Mouse (Mus musculus) kidney, embryonic 16.5 days (tissue): ENCODE results near the gene Lrrc8e. TPM values are rescaled to one million over a fixed set of nuclear protein-coding genes. Genes with fewer than 3 reads are reported as not detected.

Source experiments
- ATAC-seq: fragments of 200-750 bp; cut with Nextera tagmentation; 2 replicates; pipeline ENCODE4 v1.8.0; 2017; ENCODE audit warnings: moderate TSS enrichment; ENCODE audit not compliant: low FRiP score, low TSS enrichment
- H3K27ac ChIP-seq: fragments of 300-500 bp; sonication (generic); 2 replicates; pipeline ENCODE4 v1.5.1; 2014; ENCODE audit warnings: low read length
- H3K27me3 ChIP-seq: fragments of 300-500 bp; sonication (generic); 2 replicates; pipeline ENCODE4 v1.6.1; 2014; ENCODE audit warnings: low read length, control low read depth, mixed read lengths; ENCODE audit not compliant: insufficient read depth
- H3K36me3 ChIP-seq: fragments of 300-500 bp; sonication (generic); 2 replicates; pipeline ENCODE4 v1.6.1; 2014; ENCODE audit warnings: low read length, control low read depth, mixed read lengths; ENCODE audit not compliant: insufficient read depth
- H3K4me1 ChIP-seq: fragments of 300-500 bp; sonication (generic); 2 replicates; pipeline ENCODE4 v1.6.1; 2014; ENCODE audit warnings: low read length, control low read depth, mixed read lengths; ENCODE audit not compliant: insufficient read depth
- H3K4me2 ChIP-seq: fragments of 300-500 bp; sonication (generic); replicated peaks from 2 replicates; pipeline ENCODE4 v1.6.1; 2014; ENCODE audit warnings: low read depth, low read length
- H3K4me3 ChIP-seq: fragments of 300-500 bp; sonication (generic); 2 replicates; pipeline ENCODE4 v1.5.1; 2014; ENCODE audit warnings: mild to moderate bottlenecking, low read length
- H3K9ac ChIP-seq: fragments of 300-500 bp; sonication (generic); replicated peaks from 2 replicates; pipeline ENCODE4 v1.6.1; 2014; ENCODE audit warnings: low read length
- H3K9me3 ChIP-seq: fragments of 300-500 bp; sonication (generic); 2 replicates; pipeline ENCODE4 v1.6.1; 2016; ENCODE audit warnings: low read length, control low read depth
- WGBS: fragments of 180-500 bp; shearing (Covaris S2); extraction: QIAGEN DNeasy Blood & Tissue Kit; methylation state at CpG from one replicate; pipeline ENCODE4 v1.1.7; 2014; 5-methylcytosine and 5-hydroxymethylcytosine counted together
- polyA plus RNA-seq: library from polyadenylated mRNA; unstranded; fragments of >200 nt; fragmentation: Nextera tagmentation; extraction: Ambion mirVana; gene quantifications from 2 replicates; pipeline ENCODE4 v1.2.1, GENCODE M21; 2015

The Lrrc8e gene
- 1.4 and 1.6 TPM in 2 replicates for polyA plus RNA-seq

DNA sequence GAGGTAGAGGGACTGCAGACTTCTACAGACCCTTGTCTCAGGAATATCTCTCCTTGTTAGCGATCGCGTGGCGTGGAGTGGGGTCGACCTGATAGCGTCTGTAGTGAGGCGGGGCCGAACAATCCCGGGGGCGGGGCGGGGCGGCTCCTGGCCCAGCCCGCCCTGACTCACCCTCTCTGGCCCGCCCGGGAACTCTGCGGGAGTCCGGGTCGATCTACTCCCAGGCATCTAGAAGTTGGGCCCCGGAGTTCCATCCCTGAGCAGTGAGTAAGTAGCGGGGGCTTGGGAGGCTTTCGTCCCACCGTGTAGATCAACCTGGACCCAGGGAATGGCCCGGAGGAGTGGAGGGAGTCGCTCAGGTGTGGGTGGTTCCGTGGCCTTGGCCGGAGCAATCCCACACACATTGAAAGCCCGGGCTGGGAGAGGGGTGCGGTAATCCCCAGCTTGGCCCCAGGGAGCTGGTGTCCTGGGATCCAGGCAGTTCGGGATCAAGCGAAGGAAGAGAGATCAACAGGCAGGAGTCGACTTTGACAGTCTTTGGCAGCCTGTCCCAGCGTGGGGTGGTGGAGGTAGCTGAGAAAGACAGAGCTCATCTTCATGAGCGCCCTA, at the start of gene Lrrc8e:
Gene Lrrc8e (plus strand): TSS at position 89 of the 609 bp plus-strand sequence.
- Histone ChIP-seq H3K9me3 (no peaks in the 10 kb centered on the region), H3K27ac (no peak within 1 kb of the TSS), H3K4me1 (peaks cover 7% of the 10 kb centered on the region), H3K27me3 (peaks cover 2% of the 10 kb centered on the region; the same call in 1 of the 2 replicates), H3K36me3 (no peaks in the 10 kb centered on the region), H3K4me3 (peak within 1 kb of the TSS; percentile 43), H3K9ac (peak within 1 kb of the TSS; percentile 52), H3K4me2 (peak within 1 kb of the TSS; percentile 60)
- peak; percentile 82 for ATAC-seq
- 4% methylated on average over 33 of the region's 33 CpGs for WGBS

DNA sequence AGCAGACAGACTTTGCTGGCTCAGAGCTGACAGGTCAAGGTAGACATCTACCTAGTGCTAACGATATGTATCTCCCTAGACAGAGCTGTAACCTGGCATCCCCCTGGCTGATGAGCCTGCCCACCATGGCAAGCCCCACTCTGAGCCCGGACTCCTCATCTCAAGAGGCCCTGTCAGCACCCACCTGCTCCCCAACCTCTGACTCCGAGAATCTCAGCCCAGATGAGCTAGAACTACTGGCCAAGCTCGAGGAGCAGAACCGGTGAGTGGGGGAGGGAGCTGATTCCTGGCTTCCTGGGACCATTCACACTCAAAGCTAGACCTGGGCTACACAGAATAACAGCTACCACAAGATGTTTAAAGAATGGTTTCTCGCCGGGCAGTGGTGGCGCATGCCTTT, 43.2 kb upstream of the Lrrc8e start:
- Histone ChIP-seq H3K27ac (no peak overlapping the region), H3K4me1 (no peaks in the 10 kb centered on the region), H3K27me3 (no peaks in the 10 kb centered on the region), H3K9me3 (no peaks in the 10 kb centered on the region), H3K9ac (no peak overlapping the region), H3K36me3 (peaks cover 27% of the 10 kb centered on the region), H3K4me3 (no peak overlapping the region), H3K4me2 (no peak overlapping the region)
- no peak for ATAC-seq
- WGBS, result 80% methylated on average over 8 of the region's 8 CpGs

DNA sequence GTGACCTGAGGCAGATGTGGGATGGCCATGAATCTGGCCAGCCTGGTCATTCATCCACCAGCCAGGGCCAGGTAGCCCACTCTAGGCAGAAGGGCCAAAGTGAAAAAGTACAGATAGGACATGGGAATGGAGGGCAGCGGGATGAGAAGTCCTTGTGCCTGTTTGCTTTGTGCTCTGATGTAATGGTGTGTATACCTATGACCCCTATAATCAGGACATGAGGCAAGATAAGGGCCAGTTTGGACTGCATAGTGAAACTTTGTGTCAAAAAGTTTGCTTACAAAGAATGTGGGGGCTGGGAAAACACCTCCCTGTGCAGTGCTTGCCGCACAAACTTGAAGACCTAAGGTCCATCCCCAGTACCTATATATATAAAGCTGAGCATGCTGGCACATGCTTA, 40.5 kb upstream of the Lrrc8e start:
- no peaks in the 10 kb centered on the region for H3K4me1 ChIP-seq
- no peak overlapping the region for H3K9ac ChIP-seq
- WGBS, result 93% methylated on average over 2 of the region's 2 CpGs
- H3K27me3 ChIP-seq, result no peaks in the 10 kb centered on the region
- ATAC-seq, result no peak
- H3K9me3 ChIP-seq, result no peaks in the 10 kb centered on the region
- H3K4me3 ChIP-seq, result no peak overlapping the region
- H3K4me2 ChIP-seq, result no peak overlapping the region
- H3K36me3 ChIP-seq, result peaks cover 28% of the 10 kb centered on the region
- H3K27ac ChIP-seq, result no peak overlapping the region

DNA sequence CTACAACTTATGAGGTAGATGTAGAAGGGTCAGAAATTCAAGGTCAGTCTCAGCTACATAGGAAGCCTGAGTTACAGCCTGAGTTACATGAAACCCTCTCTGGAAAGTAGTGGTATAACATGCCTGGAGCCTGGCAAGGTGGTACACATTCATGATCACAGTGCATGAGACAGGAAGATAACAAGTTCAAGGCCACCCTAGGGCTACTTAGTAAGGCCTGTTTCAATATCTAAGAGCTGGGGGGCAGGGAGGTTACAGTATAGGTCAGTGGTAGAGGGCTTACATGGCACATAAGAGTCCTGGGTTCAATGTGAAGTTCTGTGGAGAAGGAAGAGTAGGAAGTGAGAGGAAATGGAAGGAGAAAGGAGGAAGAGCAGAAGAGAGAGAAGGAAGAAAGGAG, 38.0 kb upstream of the Lrrc8e start:
- H3K9me3 ChIP-seq, result no peaks in the 10 kb centered on the region

DNA sequence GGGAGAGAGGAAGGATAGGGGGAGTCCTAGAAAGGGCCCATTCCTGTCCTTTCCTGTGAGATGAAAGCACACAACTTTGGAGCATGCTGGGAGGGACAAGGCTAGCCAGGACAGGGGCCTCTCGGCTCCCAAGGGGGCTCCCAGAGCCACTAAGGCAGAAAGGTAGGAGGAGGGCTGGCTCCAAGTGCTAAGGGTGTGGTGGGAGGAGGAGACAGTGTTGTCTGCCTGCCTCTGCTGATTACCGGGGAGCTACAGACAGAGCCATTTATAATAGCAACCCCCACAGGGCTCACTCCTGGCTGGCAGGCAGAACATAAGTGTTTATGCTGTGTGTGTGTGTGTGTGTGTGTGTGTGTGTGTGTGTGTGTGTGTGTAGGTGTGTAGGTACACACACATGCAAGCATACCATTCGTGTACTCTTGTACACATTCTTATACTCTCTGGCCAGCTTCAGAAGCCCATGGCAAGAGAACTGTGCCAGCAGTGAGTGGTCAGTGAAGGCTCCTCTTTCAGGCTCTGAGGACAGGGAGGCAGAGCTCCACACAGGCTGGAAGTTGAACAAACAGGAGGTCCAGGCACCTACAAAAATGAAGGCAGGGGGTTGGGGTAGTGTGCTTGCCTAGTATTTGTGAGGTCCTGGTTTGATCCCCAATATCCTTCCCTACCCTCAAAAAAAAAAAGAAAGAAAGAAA, 37.5 kb upstream of the Lrrc8e start:
- no peak for ATAC-seq
- no peaks in the 10 kb centered on the region for H3K27me3 ChIP-seq
- peaks cover 31% of the 10 kb centered on the region for H3K36me3 ChIP-seq
- H3K4me1 ChIP-seq, result no peaks in the 10 kb centered on the region
- H3K27ac ChIP-seq, result no peak overlapping the region
- no peak overlapping the region for H3K4me2 ChIP-seq
- H3K9me3 ChIP-seq, result no peaks in the 10 kb centered on the region
- no peak overlapping the region for H3K9ac ChIP-seq
- H3K4me3 ChIP-seq, result no peak overlapping the region
- WGBS, result 29% methylated on average over 3 of the region's 3 CpGs

More for the DNA sequence above, 38.0 kb upstream of the Lrrc8e start:
- no peaks in the 10 kb centered on the region for H3K27me3 ChIP-seq
- H3K27ac ChIP-seq, result no peak overlapping the region
- no peak overlapping the region for H3K4me2 ChIP-seq
- no peak overlapping the region for H3K9ac ChIP-seq
- peaks cover 33% of the 10 kb centered on the region for H3K36me3 ChIP-seq
- H3K4me1 ChIP-seq, result no peaks in the 10 kb centered on the region
- H3K4me3 ChIP-seq, result no peak overlapping the region
- ATAC-seq, result no peak

DNA sequence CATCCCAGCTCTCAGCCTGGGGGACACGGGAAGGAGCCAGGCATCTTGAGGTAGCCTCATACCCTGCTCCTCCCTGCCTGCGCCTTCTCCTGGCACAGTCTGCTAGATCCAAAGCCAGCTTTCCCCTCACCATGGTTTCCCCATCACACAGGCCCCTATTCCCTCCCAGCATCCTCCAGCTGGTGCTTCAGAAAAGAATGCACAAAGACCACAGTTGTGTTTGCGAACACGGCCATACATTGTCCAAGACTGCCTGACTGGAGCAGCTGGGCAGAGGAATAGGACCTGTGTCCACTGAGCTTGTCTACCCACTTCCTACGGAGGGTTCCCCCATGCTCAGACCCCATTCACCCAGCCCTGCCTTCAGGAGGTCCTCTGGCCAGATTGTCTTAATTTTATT, 34.3 kb upstream of the Lrrc8e start:
- ATAC-seq, result no peak
- Histone ChIP-seq H3K27me3 (no peaks in the 10 kb centered on the region), H3K9ac (no peak overlapping the region), H3K36me3 (peaks cover 12% of the 10 kb centered on the region; the same call in 1 of the 2 replicates), H3K4me3 (no peak overlapping the region), H3K27ac (no peak overlapping the region), H3K4me1 (no peaks in the 10 kb centered on the region), H3K9me3 (no peaks in the 10 kb centered on the region), H3K4me2 (no peak overlapping the region)
- WGBS, result 72% methylated on average over 5 of the region's 5 CpGs

DNA sequence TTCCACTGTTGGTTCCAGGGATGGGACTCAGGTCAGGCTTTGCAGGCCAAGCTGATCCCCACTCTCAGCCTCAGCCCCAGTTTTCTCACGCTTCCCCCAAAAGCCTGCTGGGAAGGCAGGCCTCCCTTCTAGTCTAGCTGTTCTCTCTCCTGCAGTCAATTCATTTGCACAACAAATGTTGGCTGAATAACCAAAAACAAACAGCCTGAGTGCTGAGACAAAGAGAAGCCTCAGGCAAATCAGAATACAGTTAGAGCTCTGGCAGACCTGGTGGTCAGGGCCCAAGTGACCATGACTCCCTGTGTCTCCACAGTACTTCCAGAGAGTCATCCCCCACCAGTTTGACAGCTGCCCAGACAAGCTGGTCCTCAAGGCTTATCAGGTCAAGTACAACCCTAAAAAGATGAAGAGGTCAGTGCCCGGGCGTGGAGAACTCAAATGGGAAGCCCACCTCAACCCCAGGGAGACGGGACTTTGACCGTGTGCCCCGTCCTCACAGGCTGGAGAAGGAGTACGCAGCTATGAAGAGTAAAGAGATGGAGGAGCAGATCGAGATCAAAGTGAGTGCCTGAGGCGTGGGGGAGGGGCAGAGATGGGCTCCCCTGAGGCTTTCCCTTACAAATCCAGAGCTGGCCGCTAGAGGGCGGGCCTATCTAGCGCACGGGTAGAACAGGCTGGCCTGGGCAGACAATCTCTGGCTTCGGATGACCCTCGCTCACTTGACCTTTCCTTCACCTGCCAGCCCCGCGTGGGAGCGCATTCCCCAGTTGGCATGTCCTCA, 33.6 kb upstream of the Lrrc8e start:
- peak; percentile 84 for ATAC-seq
- H3K4me2 ChIP-seq, result peak overlapping the region; percentile 14
- H3K4me3 ChIP-seq, result no peak overlapping the region
- H3K9me3 ChIP-seq, result no peaks in the 10 kb centered on the region
- no peaks in the 10 kb centered on the region for H3K4me1 ChIP-seq
- H3K27me3 ChIP-seq, result no peaks in the 10 kb centered on the region
- H3K36me3 ChIP-seq, result 0 out of 2 replicates have a peak, but pooled peaks cover 8% of the 10 kb centered on the region
- no peak overlapping the region for H3K9ac ChIP-seq
- WGBS, result 9% methylated on average over 18 of the region's 18 CpGs
- no peak overlapping the region for H3K27ac ChIP-seq

DNA sequence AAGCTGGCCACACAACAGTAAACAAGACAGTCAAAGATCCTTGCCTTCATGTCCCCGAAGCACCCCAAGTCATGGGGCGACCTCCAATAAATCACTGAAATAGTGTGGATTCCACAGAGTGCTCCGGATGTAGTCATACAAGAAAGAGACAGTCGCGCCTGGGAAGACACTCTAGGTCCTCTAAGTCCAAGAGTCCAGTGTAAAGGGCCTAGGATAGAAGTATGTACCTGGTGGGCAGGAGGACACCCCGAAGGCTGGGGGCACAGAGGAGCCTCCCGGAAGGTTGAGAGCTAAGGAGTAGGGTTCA, 33.1 kb upstream of the Lrrc8e start:
- 41% methylated on average over 7 of the region's 7 CpGs for WGBS
- Histone ChIP-seq H3K4me2 (peak overlapping the region; percentile 14), H3K27me3 (no peaks in the 10 kb centered on the region), H3K27ac (no peak overlapping the region), H3K36me3 (0 out of 2 replicates have a peak, but pooled peaks cover 5% of the 10 kb centered on the region), H3K9me3 (no peaks in the 10 kb centered on the region), H3K4me3 (no peak overlapping the region), H3K4me1 (no peaks in the 10 kb centered on the region), H3K9ac (no peak overlapping the region)
- no peak; the same call in none of the 2 replicates for ATAC-seq

DNA sequence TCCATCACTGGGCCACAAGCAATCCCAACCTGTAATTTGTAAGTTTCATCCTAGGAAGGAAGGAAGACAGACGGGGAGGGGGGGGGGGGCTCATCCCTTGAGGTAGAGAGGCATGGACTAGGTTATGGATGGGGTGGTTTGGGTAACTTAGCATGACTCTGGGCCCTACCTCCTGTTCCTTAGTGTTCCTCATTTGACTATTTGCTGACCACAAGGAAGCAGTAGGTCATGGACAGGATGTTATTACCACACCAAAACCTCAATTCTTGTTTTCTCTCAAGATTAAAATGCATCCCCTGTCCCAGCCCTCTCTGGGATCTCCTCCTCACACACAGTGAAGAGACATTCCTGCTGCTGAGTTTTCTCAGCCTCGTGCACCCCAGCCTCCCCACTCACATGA, 25.3 kb upstream of the Lrrc8e start:
- peaks cover under 1% of the 10 kb centered on the region; the same call in 1 of the 2 replicates for H3K4me1 ChIP-seq
- no peak overlapping the region for H3K4me3 ChIP-seq
- no peaks in the 10 kb centered on the region for H3K9me3 ChIP-seq
- H3K27me3 ChIP-seq, result peaks cover 14% of the 10 kb centered on the region
- ATAC-seq, result no peak
- H3K36me3 ChIP-seq, result no peaks in the 10 kb centered on the region
- WGBS, result 66% methylated on average over 2 of the region's 2 CpGs
- no peak overlapping the region for H3K4me2 ChIP-seq
- no peak overlapping the region for H3K27ac ChIP-seq
- H3K9ac ChIP-seq, result no peak overlapping the region
